Mouse (Mus musculus): Measurements from ENCODE around the gene Jund.

Jund gene

GRCm38 (mm10) chr8:70698310-70699109 is at the start of gene Jund:
Gene Jund (plus strand): TSS chr8:70698949.
- peak; percentile 100 for DNase-seq (ENCODE audit: low read depth, low spot score)

GRCm38 (mm10) chr8:70649324-70649723 is 49.4 kb upstream of the Jund start:
- DNase-seq (ENCODE audit: low read depth, low spot score), result peak; percentile 51

GRCm38 (mm10) chr8:70650351-70650750 is 48.4 kb upstream of the Jund start:
- DNase-seq (ENCODE audit: low read depth, low spot score), result no peak

- no peak for DNase-seq (ENCODE audit: low read depth, low spot score)
These were observed 45.5 kb upstream of the Jund start for GRCm38 (mm10) chr8:70653226-70653625.

GRCm38 (mm10) chr8:70654121-70654520 is 44.6 kb upstream of the Jund start:
- DNase-seq (ENCODE audit: low read depth, low spot score), result no peak

GRCm38 (mm10) chr8:70655469-70655868 is 43.3 kb upstream of the Jund start:
- peak; percentile 69 for DNase-seq (ENCODE audit: low read depth, low spot score)

GRCm38 (mm10) chr8:70656193-70656790 is 42.5 kb upstream of the Jund start:
- DNase-seq (ENCODE audit: low read depth, low spot score), result peak; percentile 77

- DNase-seq (ENCODE audit: low read depth, low spot score), result no peak
These were observed 41.5 kb upstream of the Jund start for GRCm38 (mm10) chr8:70657214-70657613.

GRCm38 (mm10) chr8:70657739-70658138 is 41.0 kb upstream of the Jund start:
- no peak for DNase-seq (ENCODE audit: low read depth, low spot score)

- no peak for DNase-seq (ENCODE audit: low read depth, low spot score)
These were observed 39.7 kb upstream of the Jund start for GRCm38 (mm10) chr8:70658897-70659603.

GRCm38 (mm10) chr8:70659604-70660272 is 39.0 kb upstream of the Jund start:
- peak; percentile 95 for DNase-seq (ENCODE audit: low read depth, low spot score)

- DNase-seq (ENCODE audit: low read depth, low spot score), result peak; percentile 67
These were observed 38.5 kb upstream of the Jund start, which contains the start of gene Pgpep1 for GRCm38 (mm10) chr8:70660273-70660725. Gene Pgpep1 (minus strand): TSS chr8:70660388.

- no peak for DNase-seq (ENCODE audit: low read depth, low spot score)
These were observed 35.1 kb upstream of the Jund start for GRCm38 (mm10) chr8:70663691-70664090.

GRCm38 (mm10) chr8:70664631-70665030 is 34.1 kb upstream of the Jund start:
- no peak for DNase-seq (ENCODE audit: low read depth, low spot score)

GRCm38 (mm10) chr8:70665599-70665998 is 33.1 kb upstream of the Jund start:
- DNase-seq (ENCODE audit: low read depth, low spot score), result no peak

- DNase-seq (ENCODE audit: low read depth, low spot score), result no peak
These were observed 31.7 kb upstream of the Jund start for GRCm38 (mm10) chr8:70667071-70667470.

- no peak for DNase-seq (ENCODE audit: low read depth, low spot score)
These were observed 27.0 kb upstream of the Jund start for GRCm38 (mm10) chr8:70671615-70672324.

- DNase-seq (ENCODE audit: low read depth, low spot score), result no peak
These were observed 26.2 kb upstream of the Jund start for GRCm38 (mm10) chr8:70672325-70673078.

GRCm38 (mm10) chr8:70673079-70673856 is 25.5 kb upstream of the Jund start, which contains the start of gene Lsm4:
Gene Lsm4 (plus strand): TSS chr8:70673248.
- peak; percentile 99 for DNase-seq (ENCODE audit: low read depth, low spot score)
